Mouse (Mus musculus) heart, embryonic 12.5 days (tissue): ENCODE measurements around the gene Ampd1. TPM values are rescaled to one million over a fixed set of nuclear protein-coding genes. Genes with fewer than 3 reads are reported as not detected.

Experiments used
- ATAC-seq: fragments of 200-750 bp; cut with Nextera tagmentation; 2 replicates; pipeline ENCODE4 v1.8.0; 2017; ENCODE audit warnings: moderate TSS enrichment, moderate library complexity; ENCODE audit not compliant: insufficient number of reproducible peaks, low FRiP score
- H3K27ac ChIP-seq: fragments of 300-500 bp; sonication (generic); 2 replicates; pipeline ENCODE4 v1.5.1; 2016; ENCODE audit warnings: mild to moderate bottlenecking, moderate library complexity; ENCODE audit not compliant: poor library complexity, severe bottlenecking
- H3K27me3 ChIP-seq: fragments of 300-500 bp; sonication (generic); replicated peaks from 2 replicates; pipeline ENCODE4 v1.6.1; 2016; ENCODE audit warnings: mild to moderate bottlenecking, moderate library complexity
- H3K36me3 ChIP-seq: fragments of 300-500 bp; sonication (generic); 2 replicates; pipeline ENCODE4 v1.6.1; 2016; ENCODE audit warnings: mild to moderate bottlenecking, moderate library complexity
- H3K4me1 ChIP-seq: fragments of 300-500 bp; sonication (generic); replicated peaks from 2 replicates; pipeline ENCODE4 v1.6.1; 2016; ENCODE audit warnings: mild to moderate bottlenecking
- H3K4me2 ChIP-seq: fragments of 300-500 bp; sonication (generic); 2 replicates; pipeline ENCODE4 v1.6.1; 2016; ENCODE audit warnings: mild to moderate bottlenecking, moderate library complexity
- H3K4me3 ChIP-seq: fragments of 300-500 bp; sonication (generic); 2 replicates; pipeline ENCODE4 v1.5.1; 2016; ENCODE audit warnings: mild to moderate bottlenecking
- H3K9ac ChIP-seq: fragments of 300-500 bp; sonication (generic); 2 replicates; pipeline ENCODE4 v1.6.1; 2016; ENCODE audit warnings: mild to moderate bottlenecking, moderate library complexity
- H3K9me3 ChIP-seq: fragments of 300-500 bp; sonication (generic); replicated peaks from 2 replicates; pipeline ENCODE4 v1.6.1; 2016; ENCODE audit warnings: mild to moderate bottlenecking, moderate library complexity
- WGBS: fragments of 180-500 bp; shearing (Covaris S2); methylation state at CpG from one replicate; pipeline ENCODE4 v1.1.7; 2016; 5-methylcytosine and 5-hydroxymethylcytosine counted together
- polyA plus RNA-seq: library from polyadenylated mRNA; unstranded; fragments of >200 nt; fragmentation: Nextera tagmentation; extraction: Ambion mirVana; gene quantifications from 2 replicates; pipeline ENCODE4 v1.2.1, GENCODE M21; 2016

The Ampd1 gene
- polyA plus RNA-seq, 1 experiment from 2014 or later, result not detected

DNA sequence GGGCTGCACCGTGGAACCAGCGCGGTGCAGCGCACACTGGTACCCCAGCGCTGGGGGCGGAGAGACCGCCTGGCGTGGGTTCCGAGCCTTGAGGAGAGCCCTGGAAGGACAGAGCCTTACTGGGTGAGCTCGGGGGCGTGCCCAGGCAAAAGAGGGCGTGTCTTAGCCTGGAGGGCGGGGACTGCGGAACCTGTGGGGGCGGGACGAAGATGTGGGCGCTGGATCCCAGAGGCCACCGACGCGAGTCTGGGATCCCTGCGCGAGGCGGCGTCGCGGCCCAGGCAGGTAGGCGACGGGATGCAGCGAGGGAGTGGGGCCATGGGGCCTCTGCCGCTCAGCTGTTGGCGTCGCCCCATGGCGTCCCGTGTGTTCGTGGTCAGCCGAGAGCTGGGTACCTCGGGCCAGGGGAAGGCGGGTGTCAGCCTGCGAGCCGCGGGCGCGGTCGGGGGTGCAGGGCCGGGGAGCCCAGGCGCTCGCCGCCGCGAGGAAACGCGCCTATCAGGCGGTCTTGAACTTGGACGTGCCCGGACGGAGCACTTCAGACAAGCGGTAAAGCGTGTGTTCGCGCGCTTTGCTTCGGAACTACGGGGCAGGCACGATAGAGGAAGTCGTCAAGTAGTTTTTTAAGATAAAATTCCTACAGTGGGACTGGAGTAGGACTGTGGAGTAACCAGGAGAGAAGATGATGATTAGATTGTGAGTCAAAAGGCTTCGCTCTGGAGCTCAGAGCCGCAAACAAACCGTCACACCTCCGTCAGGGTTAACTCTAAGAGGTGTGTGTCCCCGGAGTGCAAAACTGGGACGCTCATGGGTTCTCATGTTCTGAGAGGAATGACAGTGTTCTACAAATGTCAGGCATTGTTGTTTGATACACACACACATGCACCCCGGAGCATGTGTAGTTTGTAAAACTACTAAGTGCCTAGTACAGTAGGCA, 28.9 kb downstream of the Ampd1 start, which contains the start of gene Dennd2c:
TSS of gene Dennd2c (plus strand) at position 151 of the 937 bp plus-strand sequence.
- H3K27ac ChIP-seq, result peak within 1 kb of the TSS; percentile 33
- H3K4me3 ChIP-seq, result peak within 1 kb of the TSS; percentile 66
- H3K9ac ChIP-seq, result peak within 1 kb of the TSS; percentile 82
- H3K36me3 ChIP-seq, result no peaks in the 10 kb centered on the region
- peak within 1 kb of the TSS; percentile 97 for H3K4me2 ChIP-seq
- H3K9me3 ChIP-seq, result no peaks in the 10 kb centered on the region
- peak; percentile 98 for ATAC-seq
- H3K27me3 ChIP-seq, result no peaks in the 10 kb centered on the region
- H3K4me1 ChIP-seq, result 0 out of 2 replicates have a peak, but pooled peaks cover 7% of the 10 kb centered on the region
- WGBS, result under 1% methylated on average over 72 of the region's 72 CpGs

DNA sequence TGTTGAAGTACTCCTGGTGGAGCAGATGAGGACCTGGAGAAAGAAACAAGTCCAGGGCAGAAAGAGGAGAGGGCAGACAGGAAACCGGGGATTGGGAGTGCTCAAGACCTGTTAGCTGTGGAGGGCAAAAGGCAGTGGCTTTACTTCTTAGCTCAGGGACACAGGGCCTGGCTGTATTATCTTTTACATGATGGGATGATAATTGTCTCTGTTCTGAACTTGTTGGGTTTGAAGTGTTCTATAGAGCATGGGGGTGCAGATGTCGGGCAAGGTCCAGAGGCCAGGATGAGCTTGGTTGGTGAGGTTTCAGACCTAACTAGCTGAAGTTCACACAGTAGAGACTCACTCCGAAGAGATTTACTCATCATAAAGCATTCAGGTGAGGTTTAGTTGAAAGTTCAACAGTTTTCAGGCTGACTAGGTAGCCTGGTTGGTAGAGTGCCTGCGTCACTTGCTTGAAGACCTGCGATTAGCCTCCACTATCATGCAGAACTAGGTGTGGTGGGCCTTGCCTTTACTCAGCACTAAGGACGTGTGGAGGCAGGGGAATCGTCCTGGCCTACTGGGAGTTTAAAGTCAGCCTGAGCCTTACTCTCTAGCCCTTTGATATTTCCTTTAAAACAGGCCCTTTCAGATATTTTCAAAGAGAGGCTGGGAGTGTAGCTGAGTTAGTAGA, 33.9 kb downstream of the Ampd1 start:
- peak; percentile 82 for ATAC-seq
- no peak overlapping the region for H3K27ac ChIP-seq
- H3K4me2 ChIP-seq, result no peak overlapping the region
- peaks cover 9% of the 10 kb centered on the region; the same call in 1 of the 2 replicates for H3K4me1 ChIP-seq
- no peaks in the 10 kb centered on the region for H3K9me3 ChIP-seq
- no peak overlapping the region for H3K9ac ChIP-seq
- WGBS, result 81% methylated on average over 7 of the region's 7 CpGs
- H3K4me3 ChIP-seq, result no peak overlapping the region
- H3K27me3 ChIP-seq, result no peaks in the 10 kb centered on the region
- H3K36me3 ChIP-seq, result no peaks in the 10 kb centered on the region

DNA sequence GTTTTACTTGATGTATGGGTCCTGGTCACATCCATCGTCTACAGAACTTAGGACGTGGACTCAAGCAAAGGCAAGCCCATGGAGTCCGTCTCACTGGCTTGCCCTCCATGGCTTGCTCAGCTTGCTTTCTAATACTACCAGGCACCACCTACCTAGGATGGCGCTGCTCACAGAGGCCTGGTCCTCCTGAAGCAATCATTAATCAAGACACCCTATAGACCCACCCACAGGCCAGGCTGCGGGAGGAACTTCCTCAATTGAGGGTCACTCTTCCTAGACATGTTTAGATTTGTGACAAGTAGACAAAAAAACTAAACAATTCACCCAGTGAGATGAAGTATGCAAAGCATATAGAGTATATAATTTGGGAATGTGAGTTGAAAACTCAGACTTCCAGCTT, 38.4 kb downstream of the Ampd1 start:
- H3K4me1 ChIP-seq, result peaks cover 6% of the 10 kb centered on the region; the same call in 1 of the 2 replicates
- no peak overlapping the region for H3K4me3 ChIP-seq
- no peak overlapping the region for H3K4me2 ChIP-seq
- no peaks in the 10 kb centered on the region for H3K36me3 ChIP-seq
- no peaks in the 10 kb centered on the region for H3K9me3 ChIP-seq
- 74% methylated on average over 5 of the region's 5 CpGs for WGBS
- no peak overlapping the region for H3K9ac ChIP-seq
- H3K27me3 ChIP-seq, result 0 out of 2 replicates have a peak, but pooled peaks cover 4% of the 10 kb centered on the region
- ATAC-seq, result no peak
- no peak overlapping the region for H3K27ac ChIP-seq

DNA sequence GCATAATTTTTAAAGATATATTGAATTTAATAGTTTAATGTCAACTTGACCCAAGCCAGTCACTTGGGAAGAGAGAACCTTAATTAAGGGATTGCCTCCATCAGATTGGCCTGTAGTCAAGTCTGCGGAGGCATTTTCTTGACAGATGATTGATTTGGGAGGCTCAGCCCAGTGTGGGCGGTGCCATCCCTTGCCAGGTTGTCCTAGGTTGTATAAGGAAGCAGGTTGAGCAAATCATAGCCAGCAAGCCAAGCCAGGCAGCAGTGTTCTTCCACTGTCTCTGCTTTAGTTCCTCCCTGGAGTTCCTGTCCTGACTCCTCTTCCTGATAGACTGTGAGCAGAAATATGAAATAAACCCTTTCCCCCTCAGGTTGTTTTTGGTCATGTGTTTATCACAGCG, 49.8 kb downstream of the Ampd1 start:
- ATAC-seq, result no peak
- no peaks in the 10 kb centered on the region for H3K4me1 ChIP-seq
- no peak overlapping the region for H3K9ac ChIP-seq
- H3K27ac ChIP-seq, result no peak overlapping the region
- H3K9me3 ChIP-seq, result no peaks in the 10 kb centered on the region
- whole genome bisulfite sequencing, result 77% methylated on average over 3 of the region's 3 CpGs
- no peak overlapping the region for H3K4me3 ChIP-seq
- 0 out of 2 replicates have a peak, but pooled peaks cover 3% of the 10 kb centered on the region for H3K36me3 ChIP-seq
- no peak overlapping the region for H3K4me2 ChIP-seq
- no peaks in the 10 kb centered on the region for H3K27me3 ChIP-seq

DNA sequence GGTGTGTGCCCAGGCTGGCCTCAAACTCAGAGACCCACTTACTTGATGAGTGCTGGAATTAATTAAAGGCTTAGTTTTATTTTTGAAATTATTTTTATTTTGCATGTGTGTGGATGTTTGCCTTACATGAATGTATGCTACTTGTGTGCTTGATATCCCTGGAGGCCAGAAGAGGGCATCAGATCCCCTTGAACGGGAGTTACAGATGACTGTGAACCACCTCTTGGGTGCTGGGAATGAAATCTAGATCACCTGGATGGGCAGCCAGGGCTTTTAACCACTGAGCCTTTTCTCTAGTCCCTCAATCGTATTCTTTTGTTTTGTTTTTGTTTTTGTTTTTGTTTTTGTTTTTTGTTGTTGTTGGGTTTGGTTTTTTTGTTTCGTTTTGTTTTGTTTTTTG, 52.3 kb downstream of the Ampd1 start:
- Histone ChIP-seq H3K4me1 (peaks cover 15% of the 10 kb centered on the region), H3K9ac (no peak overlapping the region), H3K4me3 (no peak overlapping the region), H3K27me3 (no peaks in the 10 kb centered on the region), H3K4me2 (no peak overlapping the region), H3K27ac (no peak overlapping the region), H3K9me3 (no peaks in the 10 kb centered on the region), H3K36me3 (0 out of 2 replicates have a peak, but pooled peaks cover 3% of the 10 kb centered on the region)
- ATAC-seq, result no peak
- WGBS, result 93% methylated on average over 3 of the region's 3 CpGs

DNA sequence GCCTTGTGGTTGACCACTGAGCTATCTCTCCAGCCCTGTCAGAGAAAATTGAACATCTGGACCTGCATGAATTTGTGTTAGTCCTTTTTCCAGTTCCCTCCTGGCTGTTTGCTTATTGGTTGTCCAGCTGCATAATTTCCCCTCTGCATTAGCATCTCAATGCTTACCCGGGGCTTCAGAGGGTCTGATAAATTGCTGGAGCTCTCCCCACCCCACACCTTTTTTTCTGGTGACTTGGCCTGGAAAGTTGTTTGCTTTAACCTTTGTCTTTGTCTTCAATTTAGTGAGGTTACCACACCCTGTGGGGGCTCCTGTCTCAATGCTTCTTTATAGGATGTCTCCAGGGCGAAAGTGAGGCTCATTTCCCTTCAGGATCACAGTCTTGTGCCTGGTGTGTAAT, 53.4 kb downstream of the Ampd1 start:
- WGBS, result 59% methylated on average over 2 of the region's 2 CpGs
- no peaks in the 10 kb centered on the region for H3K9me3 ChIP-seq

DNA sequence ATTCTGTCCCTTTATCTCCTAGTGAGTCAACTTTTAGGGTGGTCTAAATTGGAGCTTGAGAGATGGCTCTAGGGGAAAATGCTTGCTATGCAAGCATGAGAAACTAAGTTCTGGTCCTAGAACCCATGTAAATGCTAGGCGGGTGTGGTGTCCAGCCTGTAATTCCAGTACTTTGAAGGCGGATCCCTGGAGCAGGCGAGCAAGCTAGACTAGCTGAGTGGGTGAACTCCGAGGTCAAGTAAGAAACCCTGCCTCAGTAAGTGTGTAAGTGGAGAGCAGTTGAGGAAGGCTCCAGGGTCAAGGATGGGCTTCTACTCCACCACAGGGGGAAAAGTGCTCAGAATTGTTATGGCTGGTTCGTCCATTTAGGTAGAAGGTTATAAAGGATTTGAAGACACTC, 53.9 kb downstream of the Ampd1 start:
- H3K9ac ChIP-seq, result no peak overlapping the region
- no peak overlapping the region for H3K4me3 ChIP-seq
- no peak overlapping the region for H3K4me2 ChIP-seq
- peaks cover 8% of the 10 kb centered on the region for H3K36me3 ChIP-seq
- H3K27me3 ChIP-seq, result no peaks in the 10 kb centered on the region
- peaks cover 19% of the 10 kb centered on the region for H3K4me1 ChIP-seq
- no peak for ATAC-seq
- 81% methylated on average over 5 of the region's 5 CpGs for WGBS
- H3K27ac ChIP-seq, result no peak overlapping the region
- H3K9me3 ChIP-seq, result no peaks in the 10 kb centered on the region

More for the DNA sequence above, 53.4 kb downstream of the Ampd1 start:
- Histone ChIP-seq H3K27ac (no peak overlapping the region), H3K36me3 (0 out of 2 replicates have a peak, but pooled peaks cover 3% of the 10 kb centered on the region), H3K4me1 (peaks cover 19% of the 10 kb centered on the region), H3K9ac (no peak overlapping the region), H3K4me2 (no peak overlapping the region), H3K4me3 (no peak overlapping the region), H3K27me3 (no peaks in the 10 kb centered on the region)
- ATAC-seq, result no peak

DNA sequence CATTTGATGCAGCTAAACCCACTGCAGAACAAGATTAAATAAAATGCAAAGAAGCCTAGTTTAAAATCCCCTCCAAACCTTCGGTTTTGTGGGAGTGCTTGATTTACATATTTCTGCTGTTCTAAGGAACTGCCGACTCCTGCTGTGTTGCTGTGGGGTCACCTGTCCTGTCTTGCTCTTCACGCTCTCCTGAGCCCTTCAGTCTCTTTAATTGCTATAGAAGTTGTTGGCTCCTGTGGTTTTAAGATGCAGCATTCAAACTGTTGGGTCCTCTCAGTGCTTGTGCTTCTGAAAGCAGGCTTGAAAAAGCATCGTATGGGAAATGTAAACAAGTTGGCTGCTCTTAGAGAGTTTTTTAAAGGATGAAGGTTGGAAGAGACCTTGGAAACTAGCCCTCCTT, 54.4 kb downstream of the Ampd1 start:
- 63% methylated on average over 4 of the region's 4 CpGs for WGBS
- no peak for ATAC-seq
- H3K27ac ChIP-seq, result peak overlapping the region; percentile 79; the same call in 1 of the 2 replicates
- H3K9me3 ChIP-seq, result no peaks in the 10 kb centered on the region
- peaks cover 8% of the 10 kb centered on the region for H3K36me3 ChIP-seq
- no peak overlapping the region for H3K4me3 ChIP-seq
- H3K27me3 ChIP-seq, result no peaks in the 10 kb centered on the region
- no peak overlapping the region for H3K9ac ChIP-seq
- H3K4me1 ChIP-seq, result peaks cover 19% of the 10 kb centered on the region
- no peak overlapping the region for H3K4me2 ChIP-seq

DNA sequence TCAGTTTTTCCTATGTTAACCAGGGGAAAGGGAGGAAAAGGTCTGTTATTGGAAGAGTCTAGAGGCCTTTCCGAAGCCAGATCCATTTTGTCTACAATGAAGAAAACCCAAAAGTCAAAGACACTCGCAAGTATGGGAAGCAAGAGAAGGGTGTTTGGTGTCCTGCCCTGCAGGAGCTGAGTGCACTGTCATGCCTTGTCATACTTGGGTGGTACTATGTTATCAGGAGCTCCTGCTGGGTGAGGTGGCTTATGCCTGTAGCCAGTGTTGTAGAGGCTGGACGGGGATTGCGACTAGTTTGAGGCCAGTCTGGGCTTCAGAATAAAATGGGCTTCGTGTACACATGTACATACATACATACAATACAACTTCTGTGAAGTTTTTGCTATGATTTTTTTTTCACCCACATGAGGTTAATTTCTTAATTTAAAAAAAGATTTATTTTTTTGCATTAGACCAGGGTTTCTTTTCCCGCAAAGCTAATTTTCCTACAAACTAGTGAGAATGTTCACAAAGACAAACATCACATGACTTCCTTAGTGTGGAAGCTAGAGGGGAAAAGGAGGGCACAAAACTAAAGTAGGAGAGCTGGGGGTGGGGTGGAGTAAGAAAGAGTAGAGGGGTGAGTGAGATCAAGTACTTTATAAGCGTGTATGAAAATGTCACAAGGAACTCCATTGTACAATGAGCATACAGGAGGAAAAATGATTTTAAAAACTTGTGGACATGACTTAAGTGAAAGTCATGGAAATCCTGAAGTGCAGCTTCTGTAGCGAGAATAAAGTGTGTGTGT, 55.7 kb downstream of the Ampd1 start:
- Histone ChIP-seq H3K4me3 (no peak overlapping the region), H3K9ac (no peak overlapping the region), H3K27me3 (no peaks in the 10 kb centered on the region), H3K4me2 (peak overlapping the region; percentile 55), H3K27ac (peak overlapping the region; percentile 79), H3K4me1 (peaks cover 19% of the 10 kb centered on the region), H3K9me3 (no peaks in the 10 kb centered on the region), H3K36me3 (peaks cover 8% of the 10 kb centered on the region)
- WGBS, result 58% methylated on average over 8 of the region's 8 CpGs
- peak; percentile 96 for ATAC-seq

DNA sequence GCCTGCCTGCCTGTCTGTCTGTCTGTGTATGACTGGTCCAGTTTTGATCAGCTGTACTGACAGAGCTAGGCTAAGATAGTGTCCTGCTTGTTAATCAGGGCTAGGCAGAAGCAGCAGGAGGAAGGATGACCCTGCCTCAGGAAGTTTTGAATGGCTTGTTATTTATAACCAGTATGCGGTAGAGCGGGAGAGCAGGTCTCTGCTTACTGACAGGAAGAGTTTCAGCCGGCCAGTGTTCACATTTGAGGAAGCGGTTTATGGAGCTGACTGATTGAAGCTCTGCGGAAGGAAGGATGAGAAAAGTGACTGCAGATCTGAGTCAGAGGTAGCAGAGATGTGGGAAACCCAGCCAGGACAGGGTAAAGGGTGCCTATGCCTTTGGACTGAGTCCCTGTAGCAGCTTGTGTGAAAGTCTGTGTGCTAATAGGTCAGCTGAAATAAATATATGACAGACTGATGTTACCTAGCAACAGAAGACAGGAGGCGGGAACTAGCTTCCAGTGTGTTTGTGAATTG, 56.5 kb downstream of the Ampd1 start:
- no peaks in the 10 kb centered on the region for H3K9me3 ChIP-seq
- peak overlapping the region; percentile 19 for H3K4me3 ChIP-seq
- H3K4me2 ChIP-seq, result peak overlapping the region; percentile 55
- peak overlapping the region; percentile 79 for H3K27ac ChIP-seq
- ATAC-seq, result peak; percentile 90
- peak overlapping the region; percentile 10; the same call in 1 of the 2 replicates for H3K9ac ChIP-seq
- no peaks in the 10 kb centered on the region for H3K27me3 ChIP-seq
- WGBS, result 27% methylated on average over 6 of the region's 6 CpGs
- H3K4me1 ChIP-seq, result peaks cover 19% of the 10 kb centered on the region
- peaks cover 5% of the 10 kb centered on the region for H3K36me3 ChIP-seq
